Mouse (Mus musculus) liver, embryonic 11.5 days (tissue): ENCODE results near the gene Grm8. TPM values are rescaled to one million over a fixed set of nuclear protein-coding genes. Genes with fewer than 3 reads are reported as not detected.

Experiments
- ATAC-seq: fragments of 200-750 bp; cut with Nextera tagmentation; replicated peaks from 2 replicates; pipeline ENCODE4 v1.8.0; 2017; ENCODE audit warnings: moderate number of reproducible peaks, mild to moderate bottlenecking, moderate TSS enrichment, moderate library complexity; ENCODE audit not compliant: low FRiP score
- DNase-seq: peaks from one replicate; pipeline ENCODE4 v3.0.0-alpha.2; 2017; ENCODE audit warnings: low spot score
- H3K27ac ChIP-seq: fragments of 300-500 bp; sonication (generic); 2 replicates; pipeline ENCODE4 v1.5.1; 2014; ENCODE audit warnings: mild to moderate bottlenecking, low read depth, low read length, control low read depth
- H3K27me3 ChIP-seq: fragments of 300-500 bp; sonication (generic); replicated peaks from 2 replicates; pipeline ENCODE4 v1.6.1; 2014; ENCODE audit warnings: low read length, mixed read lengths; ENCODE audit not compliant: control insufficient read depth, insufficient read depth
- H3K36me3 ChIP-seq: fragments of 300-500 bp; sonication (generic); 2 replicates; pipeline ENCODE4 v1.6.1; 2014; ENCODE audit warnings: mild to moderate bottlenecking, low read length, moderate library complexity, mixed read lengths; ENCODE audit not compliant: control insufficient read depth, insufficient read depth
- H3K4me1 ChIP-seq: fragments of 300-500 bp; sonication (generic); replicated peaks from 2 replicates; pipeline ENCODE4 v1.6.1; 2014; ENCODE audit warnings: low read length, mixed read lengths; ENCODE audit not compliant: control insufficient read depth, insufficient read depth
- H3K4me2 ChIP-seq: fragments of 300-500 bp; sonication (generic); 2 replicates; pipeline ENCODE4 v1.6.1; 2014; ENCODE audit warnings: mild to moderate bottlenecking, control low read depth, moderate library complexity
- H3K4me3 ChIP-seq: fragments of 300-500 bp; sonication (generic); 2 replicates; pipeline ENCODE4 v1.5.1; 2014; ENCODE audit warnings: low read depth, low read length, control low read depth
- H3K9ac ChIP-seq: fragments of 300-500 bp; sonication (generic); 2 replicates; pipeline ENCODE4 v1.6.1; 2014; ENCODE audit warnings: low read depth, low read length, control low read depth
- H3K9me3 ChIP-seq: fragments of 300-500 bp; sonication (generic); 2 replicates; pipeline ENCODE4 v1.6.1; 2016; ENCODE audit warnings: low read length, inconsistent platforms, mixed read lengths; ENCODE audit not compliant: control insufficient read depth
- WGBS: fragments of 180-500 bp; shearing (Covaris S2); extraction: QIAGEN DNeasy Blood & Tissue Kit; methylation state at CpG from one replicate; pipeline ENCODE4 v1.1.7; 2014; 5-methylcytosine and 5-hydroxymethylcytosine counted together
- microRNA counts: library from miRNA; unstranded; fragments of <30 nt; microRNA quantifications from one replicate; lab custom pipeline; 2015
- microRNA-seq: library from miRNA; unstranded; fragments of <30 nt; microRNA quantifications from one replicate; pipeline ENCODE4, GENCODE M21; 2017; ENCODE audit warnings: borderline number of aligned reads
- polyA plus RNA-seq: library from polyadenylated mRNA; unstranded; fragments of >200 nt; fragmentation: Nextera tagmentation; extraction: Ambion mirVana; gene quantifications from 2 replicates; pipeline ENCODE4 v1.2.1, GENCODE M21; 2014

Gene Grm8
- polyA plus RNA-seq, 1 experiment from 2014 or later, result 0.29 TPM

DNA sequence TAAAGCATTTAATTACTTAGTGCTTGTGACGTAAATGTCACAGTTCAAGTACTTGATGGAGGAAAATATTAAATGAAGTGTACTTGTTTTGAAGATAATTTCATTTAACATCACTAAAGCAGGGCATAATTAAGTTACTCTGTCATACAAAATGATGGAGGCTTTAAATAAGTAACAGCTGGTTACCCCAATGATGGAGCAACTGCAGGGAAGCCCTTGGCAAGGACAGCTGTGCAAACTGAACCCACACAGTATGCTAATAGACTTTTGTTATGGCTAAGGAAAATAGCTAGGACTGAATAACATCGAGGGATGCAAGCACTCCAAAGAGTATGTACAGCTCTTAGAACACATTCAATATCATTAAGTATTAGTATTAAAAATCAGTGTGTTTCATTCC, 829.6 kb downstream of the Grm8 start:
- DNase-seq (no peak), ATAC-seq (no peak)
- H3K9ac ChIP-seq, result no peak overlapping the region
- no peaks in the 10 kb centered on the region for H3K9me3 ChIP-seq
- H3K4me1 ChIP-seq, result no peaks in the 10 kb centered on the region
- no peaks in the 10 kb centered on the region for H3K36me3 ChIP-seq
- no peak overlapping the region for H3K27ac ChIP-seq
- no peak overlapping the region for H3K4me2 ChIP-seq
- 77% methylated on average over 2 of the region's 2 CpGs for WGBS
- H3K4me3 ChIP-seq, result no peak overlapping the region
- H3K27me3 ChIP-seq, result no peaks in the 10 kb centered on the region

DNA sequence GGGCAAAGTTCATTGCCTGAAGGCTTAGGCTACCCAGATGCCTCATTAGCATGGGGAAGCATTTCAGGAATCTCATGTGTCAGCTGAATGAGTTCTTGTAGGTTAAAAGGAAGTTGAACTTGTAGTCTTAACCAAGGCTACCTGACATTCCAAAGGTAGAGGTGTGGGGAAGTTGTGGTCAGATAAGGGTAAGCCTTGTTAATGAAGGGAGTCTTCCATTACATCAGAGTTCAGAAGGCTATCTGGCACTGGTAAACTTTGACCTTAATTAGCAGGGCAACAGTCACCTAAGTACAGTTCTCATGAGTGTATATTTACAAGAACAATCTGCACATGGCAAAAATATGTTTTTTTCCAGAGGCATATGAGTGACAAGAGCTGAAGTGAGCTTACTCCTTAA, 870.0 kb downstream of the Grm8 start:
- H3K4me2 ChIP-seq, result no peak overlapping the region
- H3K27ac ChIP-seq, result no peak overlapping the region
- H3K9ac ChIP-seq, result no peak overlapping the region
- H3K4me3 ChIP-seq, result no peak overlapping the region
- ATAC-seq (no peak), DNase-seq (no peak)
- H3K4me1 ChIP-seq, result no peaks in the 10 kb centered on the region
- no peaks in the 10 kb centered on the region for H3K36me3 ChIP-seq
- no peaks in the 10 kb centered on the region for H3K9me3 ChIP-seq
- no peaks in the 10 kb centered on the region for H3K27me3 ChIP-seq

DNA sequence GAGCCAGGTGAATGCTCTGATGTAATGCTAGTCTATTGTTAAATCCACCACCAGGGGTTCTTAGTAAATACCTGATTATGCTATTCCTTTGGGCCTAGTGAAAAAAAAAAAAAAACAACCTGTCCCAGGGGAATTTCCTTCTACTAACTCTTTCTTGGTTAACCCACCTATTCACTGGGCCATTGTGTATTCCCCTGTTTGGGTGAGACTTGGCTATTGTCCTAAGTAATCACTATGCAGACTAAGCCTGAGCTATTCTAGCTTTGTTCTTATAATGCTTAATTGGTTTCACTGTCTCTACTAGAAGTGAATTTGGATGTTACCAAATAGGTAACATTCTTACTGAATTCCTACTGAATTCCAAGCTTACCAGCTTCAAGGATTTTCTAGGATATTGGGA, 872.4 kb downstream of the Grm8 start:
- H3K4me1 ChIP-seq, result no peaks in the 10 kb centered on the region
- H3K27me3 ChIP-seq, result no peaks in the 10 kb centered on the region
- ATAC-seq, result no peak
- no peak overlapping the region for H3K27ac ChIP-seq
- no peaks in the 10 kb centered on the region for H3K9me3 ChIP-seq
- H3K36me3 ChIP-seq, result no peaks in the 10 kb centered on the region
- H3K9ac ChIP-seq, result no peak overlapping the region
- DNase-seq, result no peak
- H3K4me3 ChIP-seq, result no peak overlapping the region
- no peak overlapping the region for H3K4me2 ChIP-seq

DNA sequence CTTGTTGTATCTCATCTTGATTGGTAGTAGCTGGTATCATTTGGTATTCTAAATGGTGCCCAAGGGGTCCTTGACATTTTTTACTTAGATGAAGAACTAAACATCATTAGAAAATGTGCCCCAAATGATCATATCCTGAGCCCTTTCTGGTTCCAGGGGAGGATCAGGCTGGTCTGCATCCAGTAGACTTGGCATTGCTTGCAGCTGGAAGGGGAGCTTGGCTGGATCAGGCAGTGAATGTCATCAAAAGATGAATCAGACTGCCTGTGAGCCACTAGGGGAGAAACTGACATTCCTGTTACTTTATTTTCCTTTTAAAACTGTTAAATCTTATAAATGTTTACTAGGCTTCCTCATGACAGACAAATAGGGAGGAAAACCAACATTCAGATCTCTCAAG, 894.6 kb downstream of the Grm8 start:
- H3K4me2 ChIP-seq, result no peak overlapping the region
- no peak overlapping the region for H3K4me3 ChIP-seq
- ATAC-seq (no peak), DNase-seq (no peak)
- H3K27me3 ChIP-seq, result no peaks in the 10 kb centered on the region
- no peaks in the 10 kb centered on the region for H3K9me3 ChIP-seq
- H3K4me1 ChIP-seq, result no peaks in the 10 kb centered on the region
- H3K36me3 ChIP-seq, result no peaks in the 10 kb centered on the region
- H3K27ac ChIP-seq, result no peak overlapping the region
- no peak overlapping the region for H3K9ac ChIP-seq

DNA sequence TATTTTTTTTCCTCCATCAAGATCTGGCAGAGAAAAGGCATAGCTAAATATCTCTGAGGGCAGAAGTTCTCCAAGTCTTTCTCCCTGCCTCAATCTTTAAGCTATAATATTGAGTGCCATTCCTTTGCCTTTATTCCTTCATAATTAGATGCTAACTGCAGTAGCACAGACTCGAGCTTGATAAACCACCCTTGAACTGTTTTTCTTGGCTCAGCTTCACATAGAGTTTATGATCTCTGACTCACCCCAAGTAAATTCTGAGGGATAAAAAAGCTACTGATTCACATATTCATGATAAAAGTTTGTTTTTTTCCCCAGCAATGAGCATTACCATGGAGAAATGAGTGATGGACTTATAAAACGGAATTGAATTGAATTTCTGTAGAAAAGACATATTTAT, 895.0 kb downstream of the Grm8 start:
- Histone ChIP-seq H3K27ac (no peak overlapping the region), H3K4me1 (no peaks in the 10 kb centered on the region), H3K4me3 (no peak overlapping the region), H3K9ac (no peak overlapping the region), H3K9me3 (no peaks in the 10 kb centered on the region), H3K4me2 (no peak overlapping the region), H3K27me3 (no peaks in the 10 kb centered on the region), H3K36me3 (no peaks in the 10 kb centered on the region)
- DNase-seq, result no peak
- WGBS, result 56% methylated on average over 2 of the region's 2 CpGs
- no peak for ATAC-seq

MicroRNA genes within 50 kb of the gene (microRNA counts, 519-probe panel; counts per million panel counts)
- microRNA mmu-miR-592 (lab: Ali Mortazavi, UCI), result not detected

Small RNA genes lying within 50 kb of the gene (microRNA-seq; reads per million reads assigned to microRNA genes)
- gene Mir592, result 8.4 reads per million, percentile 21 among the genes with 10 or more reads in this experiment
